Mouse (Mus musculus) ES-E14 (cell line): Measurements from ENCODE around the gene Asb4. TPM values are rescaled to one million over a fixed set of nuclear protein-coding genes. Genes with fewer than 3 reads are reported as not detected.
A peak's percentile ranks its signal among the peaks of the same experiment; 100 is the strongest.
"Not testable (repeated sequence)": the region's sequence is repeated elsewhere in the genome, so short reads cannot be mapped to it uniquely, and the experiment has no call there.

Source experiments
- DNase-seq: peaks from one replicate; pipeline ENCODE4 v3.0.0-alpha.2; 2013; ENCODE audit warnings: low read depth, low spot score
- H3K27ac ChIP-seq: 2 replicates; pipeline ENCODE4 v1.5.1; 2012; ENCODE audit warnings: low read depth, mild to moderate bottlenecking, low read length, moderate library complexity, mixed read lengths; ENCODE audit not compliant: poor library complexity, insufficient read depth, severe bottlenecking
- H3K36me3 ChIP-seq: 2 replicates; pipeline ENCODE4 v1.6.1; 2012; ENCODE audit warnings: mild to moderate bottlenecking, low read length, moderate library complexity, mixed read lengths; ENCODE audit not compliant: control insufficient read depth, poor library complexity, insufficient read depth, severe bottlenecking
- H3K4me1 ChIP-seq, 2 experiments: fragments of 150-350 bp in 1 of 2; sonication (generic) in 1 of 2; 2 replicates each; pipeline ENCODE4 v1.6.1; 2012; ENCODE audit warnings: low read length in 2 of 2, mild to moderate bottlenecking in 1 of 2, mixed read lengths in 1 of 2; ENCODE audit not compliant: control insufficient read depth in 2 of 2, insufficient read depth in 2 of 2, poor library complexity in 1 of 2
- H3K4me3 ChIP-seq, 2 experiments: fragments of 150-350 bp in 1 of 2; sonication (generic) in 1 of 2; 2 replicates each; pipeline ENCODE4 v1.5.1; 2012; ENCODE audit warnings: low read length in 2 of 2, low read depth in 1 of 2, mild to moderate bottlenecking in 1 of 2, mixed read lengths in 1 of 2; ENCODE audit not compliant: insufficient read depth in 1 of 2, poor library complexity in 1 of 2, severe bottlenecking in 1 of 2
- H3K9ac ChIP-seq: 2 replicates; pipeline ENCODE4 v1.6.1; 2012; ENCODE audit warnings: low read depth, mild to moderate bottlenecking, low read length, mixed read lengths; ENCODE audit not compliant: poor library complexity, insufficient read depth, severe bottlenecking
- H3K9me3 ChIP-seq: fragments of 150-350 bp; sonication (generic); 2 replicates; pipeline ENCODE4 v1.6.1; 2012; ENCODE audit warnings: low read depth, mild to moderate bottlenecking, low read length; ENCODE audit not compliant: control insufficient read depth, insufficient read depth
- CHD2 ChIP-seq: IDR thresholded peaks from 2 replicates; pipeline ENCODE4 v1.6.1; 2014; ENCODE audit warnings: mild to moderate bottlenecking, low read depth, low read length, inconsistent platforms
- HCFC1 ChIP-seq: IDR thresholded peaks from 2 replicates; pipeline ENCODE4 v1.6.1; 2012; ENCODE audit warnings: low read length, inconsistent platforms, borderline replicate concordance; ENCODE audit not compliant: insufficient read depth
- MAFK ChIP-seq: IDR thresholded peaks from 2 replicates; pipeline ENCODE4 v1.6.1; 2014; ENCODE audit warnings: mild to moderate bottlenecking, low read depth, low read length, inconsistent platforms; ENCODE audit not compliant: insufficient read depth
- ZC3H11A ChIP-seq: IDR thresholded peaks from 2 replicates; pipeline ENCODE4 v1.6.1; 2012; ENCODE audit warnings: low read depth, mild to moderate bottlenecking, inconsistent platforms, low read length, borderline replicate concordance
- ZNF384 ChIP-seq: IDR thresholded peaks from 2 replicates; pipeline ENCODE4 v1.6.1; 2012; ENCODE audit warnings: low read depth, low read length, inconsistent platforms
- in situ Hi-C, 2 experiments: fragments of 600-800 bp; cut with MboI; formaldehyde crosslinking; loops; one replicate each; pipeline ENCODE4 v1.15.1; 2025; ENCODE audit warnings: low sequenced_read_pairs in 2 of 2, inconsistent platforms in 1 of 2; ENCODE audit not compliant: unreplicated experiment in 2 of 2
- total RNA-seq: library from RNA; depleted of rRNA; stranded (reverse); fragments of 300-350 nt; gene quantifications from 2 replicates; pipeline ENCODE4 v1.2.3, GENCODE M21; 2012; rRNA removed

Gene Asb4
- 0.21 and 0.22 TPM in 2 replicates for total RNA-seq

GRCm38 (mm10) chr6:5383336-5384177, at the start of gene Asb4:
Gene Asb4, plus strand, starts transcription at chr6:5383386.
- no peak for DNase-seq
- Histone ChIP-seq H3K4me3 (0 out of 4 replicates have a peak within 1 kb of the TSS, but pooled peaks of 1 of the 2 experiments have one; percentile 29), H3K4me1 (peaks cover 9 to 13% of the 10 kb centered on the region in 2 experiments; a peak in 3 of 4 replicates), H3K9me3 (no peaks in the 10 kb centered on the region), H3K27ac (no peak within 1 kb of the TSS), H3K36me3 (no peaks in the 10 kb centered on the region), H3K9ac (no peak within 1 kb of the TSS; the same call in 1 of the 2 replicates)
- in situ Hi-C loops = loop anchor here (5.0 to 25.0 kb wide), 3 partner anchors 271 to 731 kb away; no protein-coding TSS in a partner anchor
- no peak for TF ChIP-seq CHD2
- no peak for TF ChIP-seq ZC3H11A
- no peak for TF ChIP-seq HCFC1
- no peak for TF ChIP-seq MAFK
- TF ChIP-seq ZNF384 = no peak

GRCm38 (mm10) chr6:5334021-5334420, 49.2 kb upstream of the Asb4 start:
- no peaks in the 10 kb centered on the region for H3K36me3 ChIP-seq
- TF ChIP-seq ZNF384 (no peak), CHD2 (no peak), ZC3H11A (no peak), HCFC1 (no peak), MAFK (no peak)
- no peak overlapping the region for H3K9ac ChIP-seq
- in situ Hi-C loops = no loop called here
- no peaks in the 10 kb centered on the region for H3K9me3 ChIP-seq
- peak; percentile 53 for DNase-seq
- H3K4me3 ChIP-seq = peak overlapping the region; percentile 49 to 58; a peak in 3 of 4 replicates
- H3K27ac ChIP-seq = peak overlapping the region; percentile 6; the same call in 1 of the 2 replicates
- H3K4me1 ChIP-seq = peaks cover 0 to 4% of the 10 kb centered on the region in 2 experiments; a peak in 2 of 4 replicates

DNA sequence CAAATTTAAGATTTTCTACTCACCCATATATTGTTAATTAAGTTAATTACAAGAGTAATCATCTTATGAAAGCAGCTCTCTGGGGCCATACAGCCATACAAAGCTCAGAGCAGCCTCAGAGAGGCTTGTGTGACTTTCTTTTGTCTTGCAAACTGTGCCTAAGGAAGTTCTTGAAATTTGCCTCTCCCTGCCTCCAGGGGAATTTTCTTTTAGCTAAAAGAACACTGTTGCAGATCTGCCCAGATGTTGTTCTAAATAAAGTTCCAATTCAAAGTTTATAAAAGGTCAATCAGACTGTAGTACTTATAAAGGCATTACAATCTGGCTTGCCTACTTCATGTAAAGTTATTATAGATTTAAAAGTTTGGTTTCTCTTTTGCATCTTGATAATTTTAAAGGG, 47.2 kb upstream of the Asb4 start:
- H3K4me3 ChIP-seq, H3K9me3 ChIP-seq, H3K27ac ChIP-seq, H3K9ac ChIP-seq, H3K4me1 ChIP-seq, H3K36me3 ChIP-seq, in situ Hi-C loops: not testable (repeated sequence)
- peak; percentile 17 for DNase-seq

- H3K4me3 ChIP-seq, in situ Hi-C loops, H3K4me1 ChIP-seq, H3K9me3 ChIP-seq, H3K36me3 ChIP-seq, DNase-seq, H3K27ac ChIP-seq, H3K9ac ChIP-seq: not testable (repeated sequence)
Measured at GRCm38 (mm10) chr6:5338781-5339180, 44.4 kb upstream of the Asb4 start.

- H3K9ac ChIP-seq, H3K9me3 ChIP-seq, H3K4me3 ChIP-seq, H3K27ac ChIP-seq, in situ Hi-C loops, H3K36me3 ChIP-seq, H3K4me1 ChIP-seq, DNase-seq: not testable (repeated sequence)
Measured at GRCm38 (mm10) chr6:5339283-5339682, 43.9 kb upstream of the Asb4 start.
